Mouse (Mus musculus): Measurements from ENCODE around the gene Sfpq. TPM values are rescaled to one million over a fixed set of nuclear protein-coding genes. Genes with fewer than 3 reads are reported as not detected.
A peak's percentile ranks its signal among the peaks of the same experiment; 100 is the strongest.
"Not testable (repeated sequence)": the region's sequence is repeated elsewhere in the genome, so short reads cannot be mapped to it uniquely, and the experiment has no call there.

The Sfpq gene
- total RNA-seq (2015) (490 and 507 TPM in 2 replicates), total RNA-seq (2017) (686 and 899 TPM in 2 replicates)

DNA sequence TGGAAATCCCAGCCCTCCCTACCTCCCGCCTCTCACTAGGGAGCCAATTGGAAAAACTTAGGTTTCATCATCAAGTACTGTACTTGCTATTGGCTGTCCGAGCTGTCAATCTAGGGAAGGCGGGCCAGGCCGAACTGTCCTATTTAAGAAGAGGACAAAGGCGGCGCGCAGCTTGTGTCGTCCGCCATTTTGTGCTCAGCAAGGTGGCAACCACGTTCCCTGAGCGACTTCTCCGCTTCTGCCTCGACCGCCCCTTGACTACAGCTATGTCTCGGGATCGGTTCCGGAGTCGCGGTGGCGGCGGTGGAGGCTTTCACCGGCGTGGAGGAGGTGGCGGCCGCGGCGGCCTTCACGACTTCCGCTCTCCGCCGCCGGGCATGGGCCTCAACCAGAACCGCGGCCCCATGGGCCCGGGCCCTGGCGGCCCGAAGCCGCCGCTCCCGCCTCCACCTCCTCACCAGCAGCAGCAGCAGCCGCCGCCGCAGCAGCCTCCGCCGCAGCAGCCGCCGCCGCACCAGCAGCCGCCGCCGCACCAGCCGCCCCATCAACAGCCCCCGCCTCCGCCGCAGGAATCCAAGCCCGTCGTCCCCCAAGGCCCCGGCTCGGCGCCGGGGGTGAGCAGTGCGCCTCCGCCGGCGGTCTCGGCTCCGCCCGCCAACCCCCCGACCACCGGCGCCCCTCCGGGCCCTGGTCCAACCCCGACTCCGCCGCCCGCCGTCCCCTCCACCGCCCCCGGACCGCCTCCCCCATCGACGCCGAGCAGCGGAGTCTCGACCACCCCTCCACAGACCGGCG, at the start of gene Sfpq:
TSS of gene Sfpq (plus strand) at position 174 of the 795 bp plus-strand sequence.
- ATAC-seq (replicated peaks; ENCODE audit: poor library complexity): peak; percentile 85

DNA sequence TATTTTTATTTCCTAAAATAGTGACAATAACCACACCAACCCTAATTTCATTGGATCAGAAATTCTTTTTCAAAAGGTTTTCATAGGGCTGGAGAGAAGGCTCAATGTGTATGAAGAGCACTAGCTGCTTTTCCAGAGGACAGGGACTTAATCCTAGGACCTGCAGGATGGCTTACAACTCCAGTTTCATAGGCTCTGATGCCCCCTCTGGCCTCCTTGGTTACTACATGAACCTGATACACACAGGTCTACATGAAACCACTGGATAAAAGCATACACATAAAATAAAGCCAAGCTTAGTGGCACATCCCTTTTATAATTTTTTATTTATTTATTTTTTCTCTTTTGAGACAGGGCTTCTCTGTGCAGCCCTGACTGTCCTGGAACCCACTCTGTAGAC, 43.7 kb upstream of the Sfpq start:
- peak; percentile 88 for ATAC-seq (replicated peaks; ENCODE audit: poor library complexity)

- no peak for ATAC-seq (replicated peaks; ENCODE audit: poor library complexity)
Observed at GRCm38 (mm10) chr4:126978706-126979105, 42.4 kb upstream of the Sfpq start.

DNA sequence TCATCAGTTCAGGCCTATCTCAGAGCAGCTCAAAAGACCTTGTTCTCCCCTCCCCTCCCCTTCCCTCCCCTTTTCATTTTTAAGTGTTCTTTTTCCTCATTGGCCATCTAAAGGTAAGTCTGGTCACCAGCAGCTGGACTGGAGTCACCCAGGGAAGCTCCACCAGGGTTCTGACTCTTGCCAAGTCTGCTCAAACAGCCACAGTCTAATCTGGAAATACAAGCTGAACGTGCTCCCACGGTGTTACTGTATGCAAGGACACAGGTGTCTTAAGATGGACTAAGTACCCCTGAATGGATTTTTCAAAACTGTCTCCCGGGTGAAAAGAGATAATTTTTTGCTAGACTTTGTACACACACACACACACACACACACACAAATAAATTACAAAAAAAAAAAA, 37.8 kb upstream of the Sfpq start:
- no peak for ATAC-seq (replicated peaks; ENCODE audit: poor library complexity)

- ATAC-seq (replicated peaks; ENCODE audit: poor library complexity): not testable (repeated sequence)
Observed at GRCm38 (mm10) chr4:126983736-126984525, 37.2 kb upstream of the Sfpq start.

- no peak for ATAC-seq (replicated peaks; ENCODE audit: poor library complexity)
Observed at GRCm38 (mm10) chr4:126986768-126987167, 34.4 kb upstream of the Sfpq start.

GRCm38 (mm10) chr4:126988503-126988902, 32.6 kb upstream of the Sfpq start:
- no peak for ATAC-seq (replicated peaks; ENCODE audit: poor library complexity)

GRCm38 (mm10) chr4:126990553-126990952, 30.6 kb upstream of the Sfpq start:
- ATAC-seq (replicated peaks; ENCODE audit: poor library complexity): no peak

DNA sequence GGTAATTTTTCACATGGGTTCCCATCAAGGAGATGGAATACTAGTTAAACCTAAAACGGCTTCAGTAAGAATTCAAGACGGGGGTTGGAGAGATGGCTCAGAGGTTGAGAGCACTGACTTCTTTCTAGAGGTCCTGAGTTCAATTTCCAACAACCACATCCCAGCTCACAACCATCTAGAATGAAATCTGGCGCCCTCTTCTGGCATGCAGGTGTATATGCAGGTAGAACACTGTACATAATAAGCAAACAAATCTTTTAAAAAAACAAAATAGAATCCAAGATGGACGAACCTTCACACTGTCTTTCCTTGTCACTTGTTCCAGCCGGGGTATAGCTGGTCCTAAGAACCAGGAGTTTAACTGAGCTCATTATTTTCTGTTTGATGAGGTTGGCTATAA, 28.8 kb upstream of the Sfpq start:
- ATAC-seq (replicated peaks; ENCODE audit: poor library complexity): peak; percentile 76

DNA sequence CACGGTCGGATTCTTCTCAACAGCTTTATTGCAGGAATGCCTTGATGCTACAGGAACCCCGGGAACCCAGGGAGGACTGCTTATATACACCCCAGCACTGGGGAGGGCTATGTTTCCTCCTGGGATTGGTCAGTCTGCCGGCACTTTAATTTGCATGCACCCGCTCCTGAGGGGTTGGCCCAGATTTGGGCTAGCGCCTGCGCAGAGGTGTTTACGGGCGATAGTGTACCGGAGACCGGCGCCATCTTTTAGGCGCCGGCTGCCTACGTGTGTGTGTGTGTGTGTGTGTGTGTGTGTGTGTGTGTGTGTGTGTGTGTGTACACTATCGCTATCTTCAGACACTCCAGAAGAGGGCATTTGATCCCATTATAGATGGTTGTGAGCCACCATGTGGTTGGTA, 21.8 kb upstream of the Sfpq start:
- not testable (repeated sequence) for ATAC-seq (replicated peaks; ENCODE audit: poor library complexity)

DNA sequence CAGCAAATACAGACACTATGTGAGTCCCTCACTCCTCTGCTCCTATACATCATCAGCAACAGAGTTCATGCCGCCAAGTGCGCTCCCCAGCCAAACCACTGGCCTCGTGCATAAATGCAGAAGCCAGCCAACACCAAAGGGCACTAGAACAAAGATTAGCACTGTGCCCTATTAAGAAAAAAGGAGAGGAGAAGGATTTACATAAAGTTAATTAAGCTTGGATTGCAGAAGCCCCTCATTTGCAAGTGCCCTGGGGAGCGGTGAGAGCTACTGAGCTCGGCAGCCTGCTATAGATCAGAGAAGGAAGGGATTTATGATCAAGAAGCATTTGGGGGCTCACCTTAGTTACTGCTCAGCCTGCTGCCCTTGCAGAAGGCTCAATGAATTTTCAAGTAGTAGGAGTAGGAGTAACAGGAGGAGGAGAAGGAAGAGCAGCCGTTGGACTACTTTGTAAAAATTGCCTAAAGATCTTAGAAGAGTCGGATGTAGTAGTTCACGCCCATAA, 20.5 kb upstream of the Sfpq start:
- ATAC-seq (replicated peaks; ENCODE audit: poor library complexity): no peak

DNA sequence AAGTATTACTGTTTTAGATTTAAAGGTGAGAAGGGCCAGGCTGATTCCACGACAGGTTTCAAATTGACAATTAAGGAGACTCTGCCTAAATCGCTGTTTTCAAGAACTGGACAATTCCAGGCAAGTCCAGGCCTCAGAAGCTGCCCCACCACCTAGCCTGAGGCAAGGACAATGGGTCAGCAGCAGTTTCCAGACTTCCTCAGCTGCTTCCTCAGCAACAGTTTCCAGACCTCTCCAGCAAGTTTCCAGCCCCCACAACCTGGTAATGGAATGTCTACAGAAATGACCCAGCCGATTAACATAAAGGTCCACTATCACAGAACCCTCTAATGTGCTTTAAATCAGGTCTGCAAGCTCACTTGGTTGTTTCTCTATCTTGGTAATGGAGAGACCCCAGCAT, 16.7 kb upstream of the Sfpq start:
- ATAC-seq (replicated peaks; ENCODE audit: poor library complexity): no peak

GRCm38 (mm10) chr4:127005113-127005936, 15.8 kb upstream of the Sfpq start:
- peak; percentile 69 for ATAC-seq (replicated peaks; ENCODE audit: poor library complexity)

- ATAC-seq (replicated peaks; ENCODE audit: poor library complexity): peak; percentile 100
Observed at GRCm38 (mm10) chr4:127015294-127015993, 5.7 kb upstream of the Sfpq start.

GRCm38 (mm10) chr4:127016366-127016765, 4.8 kb upstream of the Sfpq start:
- ATAC-seq (replicated peaks; ENCODE audit: poor library complexity): no peak

GRCm38 (mm10) chr4:127020411-127021150, 543 bp upstream of the Sfpq start:
- ATAC-seq (replicated peaks; ENCODE audit: poor library complexity): peak; percentile 3

DNA sequence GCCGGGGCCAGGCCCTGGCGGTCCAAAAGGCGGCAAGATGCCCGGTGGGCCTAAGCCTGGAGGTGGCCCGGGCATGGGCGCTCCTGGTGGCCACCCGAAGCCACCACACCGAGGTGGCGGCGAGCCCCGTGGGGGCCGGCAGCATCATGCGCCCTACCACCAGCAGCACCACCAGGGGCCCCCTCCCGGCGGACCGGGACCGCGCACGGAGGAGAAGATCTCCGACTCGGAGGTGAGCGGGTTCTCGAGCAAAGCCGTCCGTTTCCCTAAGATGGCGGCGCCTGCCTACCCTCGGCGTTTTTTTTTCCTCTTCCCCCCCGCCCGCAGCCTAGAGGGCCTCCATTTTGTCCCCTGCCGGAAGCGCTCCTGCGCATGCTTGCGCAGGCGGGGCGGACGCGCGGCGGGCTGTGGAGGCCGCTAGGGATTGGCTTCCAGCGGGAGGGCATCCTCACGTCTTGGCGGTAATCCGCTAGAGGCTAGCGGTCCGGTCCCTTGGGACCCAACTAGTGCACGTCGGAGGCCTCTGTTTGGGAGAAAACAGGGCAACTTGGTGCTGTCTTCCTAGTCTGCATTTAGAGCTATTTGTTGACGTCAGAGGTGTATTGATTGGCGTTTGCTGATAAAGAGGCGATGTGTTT, 984 bp downstream of the Sfpq start:
- peak; percentile 64 for ATAC-seq (replicated peaks; ENCODE audit: poor library complexity)

DNA sequence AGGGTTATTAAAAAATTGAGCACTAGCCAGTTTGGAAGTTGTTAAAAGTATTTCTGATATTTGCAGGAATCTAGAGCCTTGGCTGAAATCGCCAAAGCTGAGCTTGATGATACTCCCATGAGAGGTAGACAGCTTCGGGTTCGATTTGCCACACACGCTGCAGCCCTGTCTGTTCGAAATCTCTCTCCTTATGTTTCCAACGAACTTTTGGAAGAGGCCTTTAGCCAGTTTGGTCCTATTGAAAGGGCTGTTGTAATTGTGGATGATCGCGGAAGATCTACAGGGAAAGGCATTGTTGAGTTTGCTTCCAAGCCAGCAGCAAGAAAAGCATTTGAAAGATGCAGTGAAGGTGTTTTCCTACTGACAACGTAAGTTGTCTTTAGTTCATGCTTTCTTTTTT, 2.1 kb downstream of the Sfpq start:
- no peak for ATAC-seq (replicated peaks; ENCODE audit: poor library complexity)

- ATAC-seq (replicated peaks; ENCODE audit: poor library complexity): no peak
Observed at GRCm38 (mm10) chr4:127024240-127024639, 3.1 kb downstream of the Sfpq start.

Measured in megakaryocyte progenitor cell, adult 5-6 weeks (primary cell).